Comparison of ENCODE assay signal across 24 mouse cellular contexts in genomic region chr7:84022462-84022861, GRCm38 (mm10).
A peak's percentile ranks its signal among the peaks of the same experiment; 100 is the strongest.
DNase-seq lines count a peak whose midpoint lies in the region; ATAC-seq and TF ChIP-seq lines count a peak whose summit lies in the region.
"Had no signal": no experiment of that assay in that cellular context is flagged by ENCODE, and none has a peak within 500 bp of the region (broad histone marks: within the 10 kb centered on the region; RNA-seq: fewer than 3 reads in every experiment).

No protein-coding gene starts in this region.

- TF ChIP-seq CTCF in small intestine, adult 2 months (IDR thresholded peaks at IDR 0.05; ENCODE audit: extremely low read depth, insufficient read length, insufficient replicate concordance, low read depth, low read length), result no peak
- no peak for TF ChIP-seq CTCF in stomach, postnatal 0 days (IDR thresholded peaks at IDR 0.05; ENCODE audit: low read depth)
- no peak for TF ChIP-seq CTCF in midbrain, postnatal 0 days (IDR thresholded peaks at IDR 0.05)
- no peak for TF ChIP-seq CTCF in gastrocnemius, adult 2 months (IDR thresholded peaks at IDR 0.05)

- no peaks in the 10 kb centered on the region for H3K27me3 ChIP-seq in intestine, embryonic 16.5 days (replicated peaks; ENCODE audit: control insufficient read depth, insufficient read depth, low read length)
- no peaks in the 10 kb centered on the region for H3K27me3 ChIP-seq in small intestine, adult 2 months (ENCODE audit: control insufficient read depth, insufficient read depth, low read length)
- no peaks in the 10 kb centered on the region for H3K27me3 ChIP-seq in stomach, postnatal 0 days (ENCODE audit: control insufficient read depth, insufficient read depth, low read length)
- H3K27me3 ChIP-seq in midbrain, postnatal 0 days (ENCODE audit: insufficient read depth, low read length), result no peaks in the 10 kb centered on the region
- peaks cover 5% of the 10 kb centered on the region; the same call in 1 of the 2 replicates for H3K27me3 ChIP-seq in heart, embryonic 10.5 days (ENCODE audit: insufficient read depth, poor library complexity, severe bottlenecking)
- H3K27me3 ChIP-seq: embryonic facial prominence, embryonic 12.5 days; embryonic facial prominence, embryonic 15.5 days; heart, embryonic 13.5 days; hindbrain, embryonic 13.5 days had no signal

- no peak for TF ChIP-seq POLR2A in small intestine, adult 2 months (IDR thresholded peaks at IDR 0.05; ENCODE audit: low read depth, low read length)

- peak; percentile 17 for DNase-seq in ZHBTc4 (ENCODE audit: low read depth, low spot score)
- peak; percentile 43 for DNase-seq in stomach, postnatal 0 days (ENCODE audit: low spot score)
- no peak for DNase-seq in midbrain, postnatal 0 days (ENCODE audit: low spot score)
- DNase-seq in left cerebral cortex, adult 8-10 months (ENCODE audit: low spot score in 2 of 2), result no peak
- DNase-seq in gastrocnemius, adult 2 months, result no peak
- no peak for DNase-seq in heart, embryonic 10.5 days (ENCODE audit: low spot score)
- DNase-seq: adrenal gland, adult 2 months; adrenal gland, postnatal 14 days; cerebellum, adult 11 months; cerebellum, adult 2 months; cerebellum, adult 9-11 months; cerebellum, postnatal 25 days; forebrain, postnatal 0 days; gastrocnemius, postnatal 25 days; heart, adult 18-20 months had no signal

- H3K4me3 ChIP-seq in intestine, embryonic 16.5 days (ENCODE audit: low read length), result no peak overlapping the region
- H3K4me3 ChIP-seq in small intestine, adult 2 months (ENCODE audit: low read depth, low read length), result no peak overlapping the region
- H3K4me3 ChIP-seq in stomach, postnatal 0 days (ENCODE audit: low read depth, low read length), result no peak overlapping the region
- H3K4me3 ChIP-seq in midbrain, postnatal 0 days (ENCODE audit: low read depth, low read length), result no peak overlapping the region
- no peak overlapping the region for H3K4me3 ChIP-seq in gastrocnemius, adult 2 months
- no peak overlapping the region for H3K4me3 ChIP-seq in heart, embryonic 10.5 days
- H3K4me3 ChIP-seq: embryonic facial prominence, embryonic 12.5 days; embryonic facial prominence, embryonic 15.5 days; heart, embryonic 13.5 days; hindbrain, embryonic 13.5 days had no signal

- H3K9ac ChIP-seq in intestine, embryonic 16.5 days (ENCODE audit: low read depth, low read length), result no peak overlapping the region
- no peak overlapping the region for H3K9ac ChIP-seq in stomach, postnatal 0 days (ENCODE audit: low read length)
- H3K9ac ChIP-seq in midbrain, postnatal 0 days (replicated peaks; ENCODE audit: low read length, poor library complexity, severe bottlenecking), result no peak overlapping the region
- H3K9ac ChIP-seq: embryonic facial prominence, embryonic 12.5 days; embryonic facial prominence, embryonic 15.5 days; forebrain, postnatal 0 days; heart, embryonic 13.5 days; hindbrain, embryonic 13.5 days had no signal

- TF ChIP-seq EP300 in stomach, postnatal 0 days (optimal IDR thresholded peaks at IDR 0.05), result no peak

- peak overlapping the region; percentile 40 for H3K27ac ChIP-seq in intestine, embryonic 16.5 days (ENCODE audit: low read length)
- peak overlapping the region; percentile 89 for H3K27ac ChIP-seq in small intestine, adult 2 months (ENCODE audit: insufficient read depth, low read depth, low read length)
- no peak overlapping the region; the same call in 1 of the 2 replicates for H3K27ac ChIP-seq in stomach, postnatal 0 days (replicated peaks)
- H3K27ac ChIP-seq in midbrain, postnatal 0 days (ENCODE audit: low read depth, low read length), result no peak overlapping the region
- no peak overlapping the region for H3K27ac ChIP-seq in gastrocnemius, adult 2 months
- no peak overlapping the region for H3K27ac ChIP-seq in heart, embryonic 10.5 days
- H3K27ac ChIP-seq: embryonic facial prominence, embryonic 12.5 days; embryonic facial prominence, embryonic 15.5 days; heart, embryonic 13.5 days; hindbrain, embryonic 13.5 days had no signal

- WGBS in intestine, embryonic 16.5 days, result 46% methylated on average over 3 of the region's 3 CpGs
- WGBS in small intestine, adult 2 months, result 18% methylated on average over 3 of the region's 3 CpGs
- 44% methylated on average over 3 of the region's 3 CpGs for WGBS in stomach, postnatal 0 days
- 84% methylated on average over 3 of the region's 3 CpGs for WGBS in midbrain, postnatal 0 days
- 69% methylated on average over 3 of the region's 3 CpGs for WGBS in heart, embryonic 10.5 days

- intact Hi-C loops in gastrocnemius, adult 2 months (cut with DNase I), result no loop called here

- peaks cover 15% of the 10 kb centered on the region for H3K4me1 ChIP-seq in intestine, embryonic 16.5 days (ENCODE audit: control insufficient read depth, insufficient read depth, low read length)
- peaks cover 50% of the 10 kb centered on the region for H3K4me1 ChIP-seq in small intestine, adult 2 months (ENCODE audit: control insufficient read depth, insufficient read depth, insufficient read length, low read length)
- H3K4me1 ChIP-seq in stomach, postnatal 0 days (replicated peaks; ENCODE audit: control insufficient read depth, insufficient read depth), result peaks cover 6% of the 10 kb centered on the region
- 0 out of 2 replicates have a peak, but pooled peaks cover 5% of the 10 kb centered on the region for H3K4me1 ChIP-seq in midbrain, postnatal 0 days (ENCODE audit: insufficient read depth, low read length)
- H3K4me1 ChIP-seq in heart, embryonic 10.5 days, result peaks cover 15% of the 10 kb centered on the region; the same call in 1 of the 2 replicates
- H3K4me1 ChIP-seq: embryonic facial prominence, embryonic 12.5 days; embryonic facial prominence, embryonic 15.5 days had no signal

- H3K9me3 ChIP-seq in intestine, embryonic 16.5 days (ENCODE audit: control insufficient read depth, low read length), result no peaks in the 10 kb centered on the region
- H3K9me3 ChIP-seq in stomach, postnatal 0 days (ENCODE audit: control insufficient read depth, low read length), result no peaks in the 10 kb centered on the region
- H3K9me3 ChIP-seq in midbrain, postnatal 0 days (ENCODE audit: low read length), result no peaks in the 10 kb centered on the region
- H3K9me3 ChIP-seq in heart, embryonic 10.5 days, result no peaks in the 10 kb centered on the region
- H3K9me3 ChIP-seq: embryonic facial prominence, embryonic 12.5 days; embryonic facial prominence, embryonic 15.5 days; heart, embryonic 13.5 days; hindbrain, embryonic 13.5 days had no signal

- H3K4me2 ChIP-seq in intestine, embryonic 16.5 days (ENCODE audit: low read depth, low read length), result no peak overlapping the region
- no peak overlapping the region for H3K4me2 ChIP-seq in stomach, postnatal 0 days (replicated peaks; ENCODE audit: low read depth)
- no peak overlapping the region for H3K4me2 ChIP-seq in midbrain, postnatal 0 days (ENCODE audit: low read depth, low read length, poor library complexity, severe bottlenecking)
- H3K4me2 ChIP-seq: embryonic facial prominence, embryonic 12.5 days; embryonic facial prominence, embryonic 15.5 days; heart, embryonic 13.5 days; hindbrain, embryonic 13.5 days had no signal

- H3K36me3 ChIP-seq in intestine, embryonic 16.5 days (ENCODE audit: control insufficient read depth, insufficient read depth, low read length), result no peaks in the 10 kb centered on the region
- H3K36me3 ChIP-seq in small intestine, adult 2 months (ENCODE audit: control insufficient read depth, insufficient read depth, low read length), result no peaks in the 10 kb centered on the region
- H3K36me3 ChIP-seq in stomach, postnatal 0 days (ENCODE audit: control insufficient read depth, insufficient read depth, low read length), result no peaks in the 10 kb centered on the region
- no peaks in the 10 kb centered on the region for H3K36me3 ChIP-seq in midbrain, postnatal 0 days (ENCODE audit: insufficient read depth, low read length)
- no peaks in the 10 kb centered on the region for H3K36me3 ChIP-seq in heart, embryonic 10.5 days
- H3K36me3 ChIP-seq: embryonic facial prominence, embryonic 12.5 days; embryonic facial prominence, embryonic 15.5 days; heart, embryonic 13.5 days; hindbrain, embryonic 13.5 days had no signal

- ATAC-seq in intestine, embryonic 16.5 days, result peak; percentile 80
- peak; percentile 84 for ATAC-seq in stomach, postnatal 0 days (ENCODE audit: low FRiP score, low TSS enrichment)
- ATAC-seq in midbrain, postnatal 0 days (ENCODE audit: low FRiP score), result no peak
- ATAC-seq: CD4-positive, CD25-positive, alpha-beta regulatory T cell, adult 4 months; forebrain, embryonic 14.5 days; forebrain, postnatal 0 days; hindbrain, embryonic 16.5 days had no signal

Comparison
In these comparisons a context has a peak if more than half of its experiments do, and no peak if none do; other contexts are left out.
1. DNase-seq: peak in ZHBTc4 (single experiment) and stomach, postnatal 0 days (single experiment); none in midbrain, postnatal 0 days (single experiment), left cerebral cortex, adult 8-10 months (0 of 2), gastrocnemius, adult 2 months (single experiment) and heart, embryonic 10.5 days (single experiment).
2. H3K27ac ChIP-seq: peak in intestine, embryonic 16.5 days (single experiment) and small intestine, adult 2 months (single experiment); none in stomach, postnatal 0 days (single experiment), midbrain, postnatal 0 days (single experiment), gastrocnemius, adult 2 months (single experiment) and heart, embryonic 10.5 days (single experiment).